Mouse (Mus musculus): ENCODE measurements around the gene Rhox2g. TPM values are rescaled to one million over a fixed set of nuclear protein-coding genes. Genes with fewer than 3 reads are reported as not detected.

Rhox2g gene
- polyA plus RNA-seq (2015; fragmentation: Illumina TruSeq; extraction: RNeasy Lipid Tissue Mini Kit (QIAGEN cat#74804); ENCODE audit: insufficient read depth, low replicate concordance), result not detected

DNA sequence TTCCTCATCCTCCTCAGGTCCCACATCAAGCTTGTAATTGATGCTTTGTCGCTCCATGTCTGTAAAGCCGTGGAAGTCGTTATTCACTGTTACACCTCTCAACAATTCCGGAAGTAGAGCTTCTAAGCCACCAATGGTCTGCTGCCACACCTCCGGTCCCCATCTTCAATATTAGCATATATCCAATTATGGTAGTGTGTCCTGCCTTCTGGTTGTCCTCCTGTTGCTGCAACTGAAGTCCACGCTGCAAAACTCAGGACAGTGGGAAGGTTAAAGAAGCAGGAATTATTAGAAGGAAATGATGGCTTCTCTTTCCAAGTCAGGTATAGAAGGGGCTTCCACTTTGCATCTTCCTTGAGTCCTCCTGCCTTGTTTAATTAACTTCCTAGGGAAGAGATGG lies at the start of gene Rhox2g:
TSS of gene Rhox2g (minus strand) at position 101 of the 400 bp plus-strand sequence.

DNA sequence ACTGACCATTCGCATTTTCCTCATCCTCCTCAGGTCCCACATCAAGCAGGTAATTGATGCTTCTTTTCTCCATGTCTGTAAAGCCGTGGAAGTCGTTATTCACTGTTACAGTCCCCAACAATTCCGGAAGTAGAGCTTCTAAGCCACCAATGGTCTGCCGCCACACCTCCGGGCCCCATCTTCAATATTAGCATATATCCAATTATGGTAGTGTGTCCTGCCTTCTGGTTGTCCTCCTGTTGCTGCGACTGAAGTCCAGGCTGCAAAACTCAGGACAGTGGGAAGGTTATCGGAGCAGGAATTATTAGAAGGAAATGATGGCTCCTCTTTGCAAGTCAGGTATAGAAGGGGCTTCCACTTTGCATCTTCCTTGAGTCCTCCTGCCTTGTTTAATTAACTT lies 29.9 kb upstream of the Rhox2g start, which contains the start of gene Rhox2h:
TSS of gene Rhox2h (minus strand) at position 101 of the 400 bp plus-strand sequence.

DNA sequence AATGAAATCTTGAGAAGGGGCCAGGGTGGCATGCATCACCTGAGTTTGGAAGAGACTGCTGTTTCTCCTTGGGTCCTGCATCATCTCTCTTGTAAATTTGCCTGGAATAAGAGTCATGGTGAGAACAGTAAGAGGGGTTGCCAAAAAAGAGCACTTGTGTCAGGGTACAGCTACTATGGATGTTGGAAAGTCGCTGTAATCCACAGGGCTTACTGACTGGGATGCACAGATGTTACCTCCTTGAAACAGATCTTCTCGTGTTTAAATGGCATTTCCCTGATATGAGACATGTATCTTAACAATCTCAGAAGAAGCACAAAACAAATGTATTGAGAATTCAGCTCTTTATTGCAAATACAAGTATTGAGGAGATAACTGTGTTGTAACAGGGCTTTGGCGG lies 25.4 kb upstream of the Rhox2g start, which contains the start of gene Rhox3h:
TSS of gene Rhox3h (minus strand) at position 101 of the 400 bp plus-strand sequence.

DNA sequence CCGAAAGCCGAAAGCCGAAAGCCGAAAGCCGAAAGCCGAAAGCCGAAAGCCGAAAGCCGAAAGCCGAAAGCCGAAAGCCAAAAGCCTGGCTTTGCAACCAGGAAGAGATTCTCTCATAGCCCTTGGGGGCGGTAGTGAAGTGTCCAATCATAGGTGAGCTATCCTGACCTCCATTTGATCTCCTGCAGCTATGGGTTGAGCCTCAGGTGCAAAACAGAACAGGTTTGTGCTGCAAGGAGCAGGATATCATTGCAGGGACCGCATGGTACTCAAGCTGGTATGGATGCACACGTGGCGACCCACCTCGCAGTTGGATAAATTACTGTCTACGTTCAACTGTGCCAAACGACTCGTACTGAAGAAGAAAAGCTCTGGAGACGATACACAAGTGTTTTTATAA lies 8.0 kb upstream of the Rhox2g start, which contains the start of gene Rhox4g:
TSS of gene Rhox4g (minus strand) at position 101 of the 400 bp plus-strand sequence.

DNA sequence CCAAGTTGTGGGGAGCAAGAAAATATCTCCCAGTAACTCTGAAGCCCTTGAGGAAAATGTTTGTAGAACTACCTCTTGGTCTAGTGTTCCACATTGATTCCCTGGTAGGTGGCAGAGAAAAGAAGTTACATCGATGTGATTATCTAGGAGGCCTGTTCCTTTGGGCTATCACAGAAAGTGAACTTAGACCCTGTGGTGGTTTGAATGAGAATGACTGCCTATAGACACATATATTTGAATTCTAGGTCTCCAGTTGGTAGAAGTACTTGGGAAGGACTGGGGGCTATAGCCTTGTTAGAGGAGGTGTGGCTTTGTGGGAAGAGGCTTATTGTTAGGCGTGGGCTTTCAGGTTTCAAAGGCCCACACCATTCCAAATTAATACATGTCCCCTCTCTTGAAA lies 14.8 kb downstream of the Rhox2g start, which contains the start of gene Rhox3g:
TSS of gene Rhox3g (minus strand) at position 101 of the 400 bp plus-strand sequence.

DNA sequence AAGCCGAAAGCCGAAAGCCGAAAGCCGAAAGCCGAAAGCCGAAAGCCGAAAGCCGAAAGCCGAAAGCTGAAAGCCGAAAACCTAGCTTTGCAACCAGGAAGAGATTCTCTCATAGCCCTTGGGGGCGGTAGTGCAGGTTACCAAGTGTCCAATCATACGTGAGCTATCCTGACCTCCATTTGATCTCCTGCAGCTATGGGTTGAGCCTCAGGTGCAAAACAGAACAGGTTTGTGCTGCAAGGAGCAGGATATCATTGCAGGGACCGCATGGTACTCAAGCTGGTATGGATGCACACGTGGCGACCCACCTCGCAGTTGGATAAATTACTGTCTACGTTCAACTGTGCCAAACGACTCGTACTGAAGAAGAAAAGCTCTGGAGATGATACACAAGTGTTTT lies 35.7 kb downstream of the Rhox2g start, which contains the start of gene Rhox4f:
TSS of gene Rhox4f (minus strand) at position 101 of the 400 bp plus-strand sequence.

Other genes starting within 250 kb of the Rhox2g start
- gene Rhox2b, start 231.4 kb downstream of the Rhox2g start, polyA plus RNA-seq (2015; fragmentation: Illumina TruSeq; extraction: RNeasy Lipid Tissue Mini Kit (QIAGEN cat#74804); ENCODE audit: insufficient read depth, low replicate concordance), result not detected
- not detected for gene Rhox4b, start 211.0 kb downstream of the Rhox2g start, polyA plus RNA-seq (2015; fragmentation: Illumina TruSeq; extraction: RNeasy Lipid Tissue Mini Kit (QIAGEN cat#74804); ENCODE audit: insufficient read depth, low replicate concordance)
- not detected for gene Rhox2c, start 189.8 kb downstream of the Rhox2g start, polyA plus RNA-seq (2015; fragmentation: Illumina TruSeq; extraction: RNeasy Lipid Tissue Mini Kit (QIAGEN cat#74804); ENCODE audit: insufficient read depth, low replicate concordance)
- gene Rhox3c, start 184.9 kb downstream of the Rhox2g start, polyA plus RNA-seq (2015; fragmentation: Illumina TruSeq; extraction: RNeasy Lipid Tissue Mini Kit (QIAGEN cat#74804); ENCODE audit: insufficient read depth, low replicate concordance), result not detected
- gene Rhox4c, start 163.1 kb downstream of the Rhox2g start, polyA plus RNA-seq (2015; fragmentation: Illumina TruSeq; extraction: RNeasy Lipid Tissue Mini Kit (QIAGEN cat#74804); ENCODE audit: insufficient read depth, low replicate concordance), result not detected
- gene Rhox2d, start 150.0 kb downstream of the Rhox2g start, polyA plus RNA-seq (2015; fragmentation: Illumina TruSeq; extraction: RNeasy Lipid Tissue Mini Kit (QIAGEN cat#74804); ENCODE audit: insufficient read depth, low replicate concordance), result not detected
- not detected for gene Rhox4d, start 129.1 kb downstream of the Rhox2g start, polyA plus RNA-seq (2015; fragmentation: Illumina TruSeq; extraction: RNeasy Lipid Tissue Mini Kit (QIAGEN cat#74804); ENCODE audit: insufficient read depth, low replicate concordance)
- gene Rhox2e, start 113.0 kb downstream of the Rhox2g start, polyA plus RNA-seq (2015; fragmentation: Illumina TruSeq; extraction: RNeasy Lipid Tissue Mini Kit (QIAGEN cat#74804); ENCODE audit: insufficient read depth, low replicate concordance), result not detected
- gene Rhox3e, start 101.5 kb downstream of the Rhox2g start, polyA plus RNA-seq (2015; fragmentation: Illumina TruSeq; extraction: RNeasy Lipid Tissue Mini Kit (QIAGEN cat#74804); ENCODE audit: insufficient read depth, low replicate concordance), result not detected
- gene Rhox4e, start 86.1 kb downstream of the Rhox2g start, polyA plus RNA-seq (2015; fragmentation: Illumina TruSeq; extraction: RNeasy Lipid Tissue Mini Kit (QIAGEN cat#74804); ENCODE audit: insufficient read depth, low replicate concordance), result not detected
- not detected for gene Rhox2f, start 72.1 kb downstream of the Rhox2g start, polyA plus RNA-seq (2015; fragmentation: Illumina TruSeq; extraction: RNeasy Lipid Tissue Mini Kit (QIAGEN cat#74804); ENCODE audit: insufficient read depth, low replicate concordance)
- not detected for gene Rhox3f, start 62.5 kb downstream of the Rhox2g start, polyA plus RNA-seq (2015; fragmentation: Illumina TruSeq; extraction: RNeasy Lipid Tissue Mini Kit (QIAGEN cat#74804); ENCODE audit: insufficient read depth, low replicate concordance)
- gene Rhox4f, start 35.8 kb downstream of the Rhox2g start, polyA plus RNA-seq (2015; fragmentation: Illumina TruSeq; extraction: RNeasy Lipid Tissue Mini Kit (QIAGEN cat#74804); ENCODE audit: insufficient read depth, low replicate concordance), result not detected
- gene Rhox3g, start 14.9 kb downstream of the Rhox2g start, polyA plus RNA-seq (2015; fragmentation: Illumina TruSeq; extraction: RNeasy Lipid Tissue Mini Kit (QIAGEN cat#74804); ENCODE audit: insufficient read depth, low replicate concordance), result not detected
- gene Rhox4g, start 7.9 kb upstream of the Rhox2g start, polyA plus RNA-seq (2015; fragmentation: Illumina TruSeq; extraction: RNeasy Lipid Tissue Mini Kit (QIAGEN cat#74804); ENCODE audit: insufficient read depth, low replicate concordance), result not detected
- gene Rhox3h, start 25.3 kb upstream of the Rhox2g start, polyA plus RNA-seq (2015; fragmentation: Illumina TruSeq; extraction: RNeasy Lipid Tissue Mini Kit (QIAGEN cat#74804); ENCODE audit: insufficient read depth, low replicate concordance), result not detected
- gene Rhox2h, start 29.8 kb upstream of the Rhox2g start, polyA plus RNA-seq (2015; fragmentation: Illumina TruSeq; extraction: RNeasy Lipid Tissue Mini Kit (QIAGEN cat#74804); ENCODE audit: insufficient read depth, low replicate concordance), result not detected
- not detected for gene Rhox5, start 161.4 kb upstream of the Rhox2g start, polyA plus RNA-seq (2015; fragmentation: Illumina TruSeq; extraction: RNeasy Lipid Tissue Mini Kit (QIAGEN cat#74804); ENCODE audit: insufficient read depth, low replicate concordance)
- gene Rhox6, start 183.4 kb upstream of the Rhox2g start, polyA plus RNA-seq (2015; fragmentation: Illumina TruSeq; extraction: RNeasy Lipid Tissue Mini Kit (QIAGEN cat#74804); ENCODE audit: insufficient read depth, low replicate concordance), result not detected
- gene Rhox7a, start 188.2 kb upstream of the Rhox2g start, polyA plus RNA-seq (2015; fragmentation: Illumina TruSeq; extraction: RNeasy Lipid Tissue Mini Kit (QIAGEN cat#74804); ENCODE audit: insufficient read depth, low replicate concordance), result not detected
- not detected for gene Rhox8, start 235.5 kb upstream of the Rhox2g start, polyA plus RNA-seq (2015; fragmentation: Illumina TruSeq; extraction: RNeasy Lipid Tissue Mini Kit (QIAGEN cat#74804); ENCODE audit: insufficient read depth, low replicate concordance)

Measured in spleen, adult 10 weeks (tissue).